Comparison of ENCODE assay signal across 22 mouse cellular contexts in genomic region chr1:40190837-40191236, GRCm38 (mm10). TPM values are rescaled to one million over a fixed set of nuclear protein-coding genes. Genes with fewer than 3 reads are reported as not detected.
DNase-seq lines count a peak whose midpoint lies in the region; ATAC-seq and TF ChIP-seq lines count a peak whose summit lies in the region.
"Had no signal": no experiment of that assay in that cellular context is flagged by ENCODE, and none has a peak within 500 bp of the region (broad histone marks: within the 10 kb centered on the region; RNA-seq: fewer than 3 reads in every experiment).

No protein-coding gene starts in this region.

- no peak overlapping the region for H3K9ac ChIP-seq in lung, embryonic 15.5 days
- no peak overlapping the region for H3K9ac ChIP-seq in lung, postnatal 0 days (replicated peaks; ENCODE audit: low read depth)
- H3K9ac ChIP-seq: embryonic facial prominence, embryonic 13.5 days; embryonic facial prominence, embryonic 15.5 days; forebrain, embryonic 12.5 days had no signal

- no peak overlapping the region for H3K4me3 ChIP-seq in lung, embryonic 15.5 days
- H3K4me3 ChIP-seq in lung, postnatal 0 days (ENCODE audit: low read depth, low read length) = no peak overlapping the region
- H3K4me3 ChIP-seq: embryonic facial prominence, embryonic 13.5 days; embryonic facial prominence, embryonic 15.5 days; erythroblast, embryonic 14.5 days; forebrain, embryonic 10.5 days; forebrain, embryonic 12.5 days had no signal

- ATAC-seq in lung, embryonic 15.5 days (ENCODE audit: borderline replicate concordance, extremely low read depth, low FRiP score, low TSS enrichment) = no peak
- peak; percentile 65 for ATAC-seq in lung, postnatal 0 days
- ATAC-seq: forebrain, embryonic 14.5 days had no signal

- H3K27me3 ChIP-seq in lung, embryonic 15.5 days = no peaks in the 10 kb centered on the region
- no peaks in the 10 kb centered on the region for H3K27me3 ChIP-seq in lung, postnatal 0 days (replicated peaks; ENCODE audit: insufficient read depth, low read length)
- H3K27me3 ChIP-seq: embryonic facial prominence, embryonic 13.5 days; embryonic facial prominence, embryonic 15.5 days; forebrain, embryonic 12.5 days had no signal

- no peak for DNase-seq in lung, postnatal 14 days
- DNase-seq in lung, postnatal 0 days (ENCODE audit: low spot score) = peak; percentile 61
- no peak for DNase-seq in lung, postnatal 10 days
- DNase-seq in lung, postnatal 36 days = peak; percentile 62
- no peak for DNase-seq in gastrocnemius, adult 18-20 months (ENCODE audit: low spot score)
- DNase-seq: adrenal gland, adult 2 months; adrenal gland, postnatal 10 days; adrenal gland, postnatal 25 days; cerebellum, adult 11 months; cerebellum, adult 18-20 months; cerebellum, adult 8-10 months; cerebellum, adult 9-11 months; cerebellum, postnatal 14 days; cerebellum, postnatal 36 days; embryo, embryonic 11 days had no signal

- no peaks in the 10 kb centered on the region for H3K36me3 ChIP-seq in lung, embryonic 15.5 days
- no peaks in the 10 kb centered on the region for H3K36me3 ChIP-seq in lung, postnatal 0 days (ENCODE audit: insufficient read depth, low read length)
- H3K36me3 ChIP-seq: embryonic facial prominence, embryonic 13.5 days; embryonic facial prominence, embryonic 15.5 days; forebrain, embryonic 10.5 days; forebrain, embryonic 12.5 days had no signal

- whole genome bisulfite sequencing in lung, embryonic 15.5 days = 43% methylated on average over 5 of the region's 5 CpGs
- 42% methylated on average over 5 of the region's 5 CpGs for WGBS in lung, postnatal 0 days

- no peaks in the 10 kb centered on the region for H3K9me3 ChIP-seq in lung, embryonic 15.5 days
- H3K9me3 ChIP-seq in lung, postnatal 0 days (ENCODE audit: low read length) = no peaks in the 10 kb centered on the region
- H3K9me3 ChIP-seq: embryonic facial prominence, embryonic 13.5 days; embryonic facial prominence, embryonic 15.5 days; forebrain, embryonic 10.5 days; forebrain, embryonic 12.5 days had no signal

- H3K4me2 ChIP-seq in lung, embryonic 15.5 days = no peak overlapping the region
- no peak overlapping the region for H3K4me2 ChIP-seq in lung, postnatal 0 days (replicated peaks; ENCODE audit: low read depth, low read length)
- H3K4me2 ChIP-seq: embryonic facial prominence, embryonic 13.5 days; embryonic facial prominence, embryonic 15.5 days; forebrain, embryonic 12.5 days had no signal

- no peak for TF ChIP-seq CTCF in lung, postnatal 0 days (IDR thresholded peaks at IDR 0.05)

- H3K27ac ChIP-seq in lung, embryonic 15.5 days = peak overlapping the region; percentile 62
- no peak overlapping the region for H3K27ac ChIP-seq in lung, postnatal 0 days (ENCODE audit: low read length)
- H3K27ac ChIP-seq: embryonic facial prominence, embryonic 13.5 days; embryonic facial prominence, embryonic 15.5 days; forebrain, embryonic 10.5 days; forebrain, embryonic 12.5 days had no signal

- H3K4me1 ChIP-seq in lung, embryonic 15.5 days = peaks cover 20% of the 10 kb centered on the region
- H3K4me1 ChIP-seq in lung, postnatal 0 days (ENCODE audit: insufficient read depth, low read depth, low read length) = peaks cover 4% of the 10 kb centered on the region; the same call in 1 of the 2 replicates
- H3K4me1 ChIP-seq: embryonic facial prominence, embryonic 15.5 days; forebrain, embryonic 10.5 days; forebrain, embryonic 12.5 days had no signal

- peak; percentile 61 for TF ChIP-seq EP300 in lung, postnatal 0 days (IDR thresholded peaks at IDR 0.05)

RNA-seq across cellular contexts. Expression of gene Il1r1, which starts 34.0 kb away (rescaled TPM):
- 9.7 and 10.9 TPM in 2 replicates for polyA plus RNA-seq in lung, embryonic 15.5 days (2015; fragmentation: Nextera tagmentation; extraction: Ambion mirVana)
- polyA plus RNA-seq in lung, postnatal 0 days (2015; fragmentation: Nextera tagmentation; extraction: Ambion mirVana) = 13.5 and 14.1 TPM in 2 replicates
- 1 to 10 TPM; 2.7 to 3.4 TPM for total RNA-seq in gastrocnemius, adult 18-20 months (2021)

Comparison
In these comparisons a context has a peak if more than half of its experiments do, and no peak if none do; other contexts are left out.
1. DNase-seq: peak in lung, postnatal 0 days (single experiment) and lung, postnatal 36 days (single experiment); none in lung, postnatal 14 days (single experiment), lung, postnatal 10 days (single experiment) and gastrocnemius, adult 18-20 months (single experiment).